Mouse (Mus musculus) ES-E14 (cell line): ENCODE results near the gene Pitpnc1.

Experiments used
- CHD2 ChIP-seq: IDR thresholded peaks from 2 replicates; pipeline ENCODE4 v1.6.1; 2014; ENCODE audit warnings: mild to moderate bottlenecking, low read depth, low read length, inconsistent platforms
- ZNF384 ChIP-seq: IDR thresholded peaks from 2 replicates; pipeline ENCODE4 v1.6.1; 2012; ENCODE audit warnings: low read depth, low read length, inconsistent platforms

GRCm38 (mm10) chr11:107358695-107359094, 111.8 kb downstream of the Pitpnc1 start:
- TF ChIP-seq ZNF384 (no peak), CHD2 (no peak)
